Comparison of ENCODE assay signal across 19 mouse cellular contexts in genomic region chr2:31641929-31642328, GRCm38 (mm10). TPM values are rescaled to one million over a fixed set of nuclear protein-coding genes. Genes with fewer than 3 reads are reported as not detected.
DNase-seq lines count a peak whose midpoint lies in the region; ATAC-seq and TF ChIP-seq lines count a peak whose summit lies in the region.
"Had no signal": no experiment of that assay in that cellular context is flagged by ENCODE, and none has a peak within 500 bp of the region (broad histone marks: within the 10 kb centered on the region; RNA-seq: fewer than 3 reads in every experiment).

No protein-coding gene starts in this region.

- no peak for TF ChIP-seq POLR2A in thymus, adult 2 months (IDR thresholded peaks at IDR 0.05; ENCODE audit: control insufficient read depth, extremely low read depth, insufficient read depth, low read length, poor library complexity)
- TF ChIP-seq POLR2A in lung, adult 2 months (IDR thresholded peaks at IDR 0.05; ENCODE audit: borderline replicate concordance, extremely low read depth, low read depth, low read length), result no peak

- peak; percentile 26 for DNase-seq in midbrain, embryonic 10.5 days (ENCODE audit: low spot score)
- no peak for DNase-seq in midbrain, postnatal 0 days (ENCODE audit: low spot score)
- no peak for DNase-seq in thymus, adult 2 months
- DNase-seq in liver, embryonic 11.5 days (ENCODE audit: low spot score), result no peak
- no peak for DNase-seq in lung, adult 2 months
- DNase-seq in lung, postnatal 14 days, result no peak
- DNase-seq: cerebellum, adult 18-20 months; heart, adult 11 months; liver, postnatal 0 days; right cerebral cortex, postnatal 14 days had no signal

- 1% methylated on average over 18 of the region's 18 CpGs for WGBS in midbrain, embryonic 10.5 days
- WGBS in midbrain, postnatal 0 days, result 3% methylated on average over 18 of the region's 18 CpGs
- WGBS in forebrain, embryonic 15.5 days, result 5% methylated on average over 18 of the region's 18 CpGs
- 1% methylated on average over 18 of the region's 18 CpGs for WGBS in midbrain, embryonic 15.5 days
- 14% methylated on average over 18 of the region's 18 CpGs for WGBS in thymus, adult 2 months
- WGBS in liver, embryonic 11.5 days, result 6% methylated on average over 18 of the region's 18 CpGs
- 5% methylated on average over 18 of the region's 18 CpGs for WGBS in lung, adult 2 months

- no peak for ATAC-seq in midbrain, postnatal 0 days (ENCODE audit: low FRiP score)
- ATAC-seq in forebrain, embryonic 15.5 days (replicated peaks), result no peak
- no peak for ATAC-seq in midbrain, embryonic 15.5 days (replicated peaks)
- no peak for ATAC-seq in liver, embryonic 11.5 days (replicated peaks; ENCODE audit: low FRiP score)
- ATAC-seq: liver, postnatal 0 days had no signal

- H3K9me3 ChIP-seq in midbrain, embryonic 10.5 days (replicated peaks), result no peaks in the 10 kb centered on the region
- no peaks in the 10 kb centered on the region for H3K9me3 ChIP-seq in midbrain, postnatal 0 days (ENCODE audit: low read length)
- no peaks in the 10 kb centered on the region for H3K9me3 ChIP-seq in forebrain, embryonic 15.5 days
- no peaks in the 10 kb centered on the region for H3K9me3 ChIP-seq in midbrain, embryonic 15.5 days
- no peaks in the 10 kb centered on the region for H3K9me3 ChIP-seq in liver, embryonic 11.5 days (ENCODE audit: control insufficient read depth, low read length)

- H3K9ac ChIP-seq in midbrain, postnatal 0 days (replicated peaks; ENCODE audit: low read length, poor library complexity, severe bottlenecking), result no peak overlapping the region
- no peak overlapping the region for H3K9ac ChIP-seq in forebrain, embryonic 15.5 days (replicated peaks)
- H3K9ac ChIP-seq in midbrain, embryonic 15.5 days, result no peak overlapping the region
- no peak overlapping the region for H3K9ac ChIP-seq in liver, embryonic 11.5 days (ENCODE audit: low read depth, low read length)
- H3K9ac ChIP-seq: liver, postnatal 0 days had no signal

- peaks cover 100% of the 10 kb centered on the region for H3K27me3 ChIP-seq in midbrain, embryonic 10.5 days (ENCODE audit: low read depth, poor library complexity, severe bottlenecking)
- peaks cover 77% of the 10 kb centered on the region for H3K27me3 ChIP-seq in midbrain, postnatal 0 days (ENCODE audit: insufficient read depth, low read length)
- H3K27me3 ChIP-seq in forebrain, embryonic 15.5 days, result peaks cover 86% of the 10 kb centered on the region
- peaks cover 97% of the 10 kb centered on the region for H3K27me3 ChIP-seq in midbrain, embryonic 15.5 days (replicated peaks)
- H3K27me3 ChIP-seq in thymus, adult 2 months (ENCODE audit: control insufficient read depth, insufficient read depth, low read length), result peaks cover 27% of the 10 kb centered on the region; the same call in 1 of the 2 replicates
- peaks cover 96% of the 10 kb centered on the region for H3K27me3 ChIP-seq in liver, embryonic 11.5 days (replicated peaks; ENCODE audit: control insufficient read depth, insufficient read depth, low read length)

- no peak for TF ChIP-seq CTCF in midbrain, postnatal 0 days (IDR thresholded peaks at IDR 0.05)
- TF ChIP-seq CTCF in thymus, adult 2 months (IDR thresholded peaks at IDR 0.05; ENCODE audit: borderline replicate concordance, control insufficient read depth, extremely low read depth, insufficient read depth, low read length, poor library complexity), result no peak
- TF ChIP-seq CTCF in lung, adult 2 months (IDR thresholded peaks at IDR 0.05; ENCODE audit: insufficient read depth, low read length), result no peak

- peaks cover 26% of the 10 kb centered on the region; the same call in 1 of the 2 replicates for H3K36me3 ChIP-seq in midbrain, embryonic 10.5 days
- no peaks in the 10 kb centered on the region for H3K36me3 ChIP-seq in midbrain, postnatal 0 days (ENCODE audit: insufficient read depth, low read length)
- H3K36me3 ChIP-seq in forebrain, embryonic 15.5 days, result no peaks in the 10 kb centered on the region
- H3K36me3 ChIP-seq in midbrain, embryonic 15.5 days (replicated peaks), result no peaks in the 10 kb centered on the region
- H3K36me3 ChIP-seq in thymus, adult 2 months (ENCODE audit: control insufficient read depth, insufficient read depth, low read length), result no peaks in the 10 kb centered on the region
- no peaks in the 10 kb centered on the region for H3K36me3 ChIP-seq in liver, embryonic 11.5 days (ENCODE audit: control insufficient read depth, insufficient read depth, low read length)

- H3K4me1 ChIP-seq in midbrain, embryonic 10.5 days, result peaks cover 70% of the 10 kb centered on the region
- peaks cover 7% of the 10 kb centered on the region; the same call in 1 of the 2 replicates for H3K4me1 ChIP-seq in midbrain, postnatal 0 days (ENCODE audit: insufficient read depth, low read length)
- peaks cover 51% of the 10 kb centered on the region for H3K4me1 ChIP-seq in forebrain, embryonic 15.5 days
- peaks cover 37% of the 10 kb centered on the region for H3K4me1 ChIP-seq in midbrain, embryonic 15.5 days
- no peaks in the 10 kb centered on the region for H3K4me1 ChIP-seq in thymus, adult 2 months (replicated peaks; ENCODE audit: control insufficient read depth, insufficient read depth, low read length)
- no peaks in the 10 kb centered on the region for H3K4me1 ChIP-seq in liver, embryonic 11.5 days (replicated peaks; ENCODE audit: control insufficient read depth, insufficient read depth, low read length)
- peaks cover 3% of the 10 kb centered on the region; the same call in 1 of the 2 replicates for H3K4me1 ChIP-seq in lung, adult 2 months (ENCODE audit: control insufficient read depth, insufficient read depth, low read length)

- no peak overlapping the region for H3K27ac ChIP-seq in midbrain, embryonic 10.5 days (replicated peaks)
- H3K27ac ChIP-seq in midbrain, postnatal 0 days (ENCODE audit: low read depth, low read length), result no peak overlapping the region
- H3K27ac ChIP-seq in forebrain, embryonic 15.5 days (replicated peaks), result no peak overlapping the region
- H3K27ac ChIP-seq in midbrain, embryonic 15.5 days, result no peak overlapping the region
- H3K27ac ChIP-seq in thymus, adult 2 months (ENCODE audit: control insufficient read depth, insufficient read depth, low read length), result no peak overlapping the region
- no peak overlapping the region for H3K27ac ChIP-seq in liver, embryonic 11.5 days (ENCODE audit: low read depth, low read length)
- H3K27ac ChIP-seq: left cerebral cortex, adult 2 months; macrophage had no signal

- H3K4me3 ChIP-seq in midbrain, embryonic 10.5 days, result peak overlapping the region; percentile 53
- no peak overlapping the region for H3K4me3 ChIP-seq in midbrain, postnatal 0 days (ENCODE audit: low read depth, low read length)
- H3K4me3 ChIP-seq in forebrain, embryonic 15.5 days, result peak overlapping the region; percentile 10
- peak overlapping the region; percentile 25; the same call in 1 of the 2 replicates for H3K4me3 ChIP-seq in midbrain, embryonic 15.5 days
- H3K4me3 ChIP-seq in thymus, adult 2 months (ENCODE audit: control insufficient read depth, insufficient read depth, low read length), result no peak overlapping the region
- no peak overlapping the region for H3K4me3 ChIP-seq in liver, embryonic 11.5 days (ENCODE audit: low read depth, low read length)
- H3K4me3 ChIP-seq in lung, adult 2 months (replicated peaks; ENCODE audit: extremely low read depth, low read depth, low read length), result no peak overlapping the region
- H3K4me3 ChIP-seq: left cerebral cortex, adult 2 months had no signal

- H3K4me2 ChIP-seq in midbrain, postnatal 0 days (ENCODE audit: low read depth, low read length, poor library complexity, severe bottlenecking), result no peak overlapping the region
- H3K4me2 ChIP-seq in forebrain, embryonic 15.5 days (replicated peaks), result no peak overlapping the region
- 0 out of 2 replicates have a peak overlapping the region, but pooled peaks have one; percentile 4 for H3K4me2 ChIP-seq in midbrain, embryonic 15.5 days
- H3K4me2 ChIP-seq in liver, embryonic 11.5 days, result no peak overlapping the region

RNA-seq across cellular contexts. Expression of gene Prdm12, which starts 2.1 kb away (rescaled TPM):
- polyA plus RNA-seq in midbrain, embryonic 10.5 days (2016; fragmentation: Nextera tagmentation; extraction: Ambion mirVana), result 2.0 and 4.3 TPM in 2 replicates
- 0.99 and 1.4 TPM in 2 replicates for total RNA-seq in midbrain, postnatal 0 days (2014; rRNA removed)
- 1.9 and 2.4 TPM in 2 replicates for polyA plus RNA-seq in midbrain, postnatal 0 days (2015; fragmentation: Nextera tagmentation; extraction: Ambion mirVana)
- polyA plus RNA-seq in forebrain, embryonic 15.5 days (2015; fragmentation: Nextera tagmentation; extraction: Ambion mirVana), result 2.9 and 4.1 TPM in 2 replicates
- polyA plus RNA-seq in midbrain, embryonic 15.5 days (2015; fragmentation: Nextera tagmentation; extraction: Ambion mirVana), result 5.4 and 5.9 TPM in 2 replicates
- polyA plus RNA-seq in thymus, adult 2 months (2012; rRNA removed), result 0.04 and 0.06 TPM in 2 replicates
- 0.07 TPM in 1 of 2 replicates, not detected in the other for polyA plus RNA-seq in liver, embryonic 11.5 days (2014; fragmentation: Nextera tagmentation; extraction: Ambion mirVana)
- not detected in 2 replicates for polyA plus RNA-seq in lung, adult 2 months (2012; rRNA removed)
- total RNA-seq: adrenal gland, adult 2 months; common myeloid progenitor, adult 5-6 weeks had no signal
- polyA plus RNA-seq: adrenal gland, adult 2 months; heart, embryonic 16.5 days; kidney, embryonic 14.5 days; liver, postnatal 0 days; macrophage; testis, adult 2 months had no signal

RNA-seq across cellular contexts. Expression of gene Exosc2, which starts 28.6 kb away (rescaled TPM):
- 97.4 and 106 TPM in 2 replicates for polyA plus RNA-seq in midbrain, embryonic 10.5 days (2016; fragmentation: Nextera tagmentation; extraction: Ambion mirVana)
- 26.7 and 27.4 TPM in 2 replicates for total RNA-seq in midbrain, postnatal 0 days (2014; rRNA removed)
- 32.2 and 36.8 TPM in 2 replicates for polyA plus RNA-seq in midbrain, postnatal 0 days (2015; fragmentation: Nextera tagmentation; extraction: Ambion mirVana)
- 41.6 and 44.2 TPM in 2 replicates for polyA plus RNA-seq in forebrain, embryonic 15.5 days (2015; fragmentation: Nextera tagmentation; extraction: Ambion mirVana)
- polyA plus RNA-seq in midbrain, embryonic 15.5 days (2015; fragmentation: Nextera tagmentation; extraction: Ambion mirVana), result 40.3 and 46.0 TPM in 2 replicates
- polyA plus RNA-seq in thymus, adult 2 months (2012; rRNA removed), result 24.2 and 27.9 TPM in 2 replicates
- 86.0 and 96.1 TPM in 2 replicates for polyA plus RNA-seq in liver, embryonic 11.5 days (2014; fragmentation: Nextera tagmentation; extraction: Ambion mirVana)
- 7.7 and 8.8 TPM in 2 replicates for polyA plus RNA-seq in lung, adult 2 months (2012; rRNA removed)

RNA-seq across cellular contexts. Expression of gene Abl1, which starts 46.2 kb away (rescaled TPM):
- 44.2 and 48.2 TPM in 2 replicates for polyA plus RNA-seq in midbrain, embryonic 10.5 days (2016; fragmentation: Nextera tagmentation; extraction: Ambion mirVana)
- 44.9 and 50.1 TPM in 2 replicates for total RNA-seq in midbrain, postnatal 0 days (2014; rRNA removed)
- polyA plus RNA-seq in midbrain, postnatal 0 days (2015; fragmentation: Nextera tagmentation; extraction: Ambion mirVana), result 13.1 and 13.8 TPM in 2 replicates
- 23.6 and 23.7 TPM in 2 replicates for polyA plus RNA-seq in forebrain, embryonic 15.5 days (2015; fragmentation: Nextera tagmentation; extraction: Ambion mirVana)
- 21.7 and 22.0 TPM in 2 replicates for polyA plus RNA-seq in midbrain, embryonic 15.5 days (2015; fragmentation: Nextera tagmentation; extraction: Ambion mirVana)
- 93.4 and 105 TPM in 2 replicates for polyA plus RNA-seq in thymus, adult 2 months (2012; rRNA removed)
- 26.7 and 28.9 TPM in 2 replicates for polyA plus RNA-seq in liver, embryonic 11.5 days (2014; fragmentation: Nextera tagmentation; extraction: Ambion mirVana)
- 55.0 and 61.7 TPM in 2 replicates for polyA plus RNA-seq in lung, adult 2 months (2012; rRNA removed)

Comparison
In these comparisons a context has a peak if more than half of its experiments do, and no peak if none do; other contexts are left out.
1. H3K4me3 ChIP-seq: peak in midbrain, embryonic 10.5 days (single experiment), forebrain, embryonic 15.5 days (single experiment) and midbrain, embryonic 15.5 days (single experiment); none in midbrain, postnatal 0 days (single experiment), thymus, adult 2 months (single experiment), liver, embryonic 11.5 days (single experiment) and lung, adult 2 months (single experiment).